Mouse (Mus musculus) intestine, embryonic 15.5 days (tissue): ENCODE measurements around the gene Syce2. TPM values are rescaled to one million over a fixed set of nuclear protein-coding genes. Genes with fewer than 3 reads are reported as not detected.

ENCODE experiments used
- ATAC-seq: fragments of 200-750 bp; cut with Nextera tagmentation; 2 replicates; pipeline ENCODE4 v1.8.0; 2017; ENCODE audit warnings: moderate TSS enrichment, moderate library complexity
- H3K27ac ChIP-seq: fragments of 300-500 bp; sonication (generic); 2 replicates; pipeline ENCODE4 v1.5.1; 2015; ENCODE audit warnings: mild to moderate bottlenecking, inconsistent platforms
- H3K27me3 ChIP-seq: fragments of 300-500 bp; sonication (generic); replicated peaks from 2 replicates; pipeline ENCODE4 v1.6.1; 2015; ENCODE audit warnings: inconsistent platforms
- H3K36me3 ChIP-seq: fragments of 300-500 bp; sonication (generic); 2 replicates; pipeline ENCODE4 v1.6.1; 2015; ENCODE audit warnings: inconsistent platforms
- H3K4me1 ChIP-seq: fragments of 300-500 bp; sonication (generic); replicated peaks from 2 replicates; pipeline ENCODE4 v1.6.1; 2015; ENCODE audit warnings: inconsistent platforms
- H3K4me2 ChIP-seq: fragments of 300-500 bp; sonication (generic); replicated peaks from 2 replicates; pipeline ENCODE4 v1.6.1; 2015; ENCODE audit warnings: mild to moderate bottlenecking, inconsistent platforms
- H3K4me3 ChIP-seq: fragments of 300-500 bp; sonication (generic); replicated peaks from 2 replicates; pipeline ENCODE4 v1.5.1; 2015; ENCODE audit warnings: inconsistent platforms
- H3K9ac ChIP-seq: fragments of 300-500 bp; sonication (generic); 2 replicates; pipeline ENCODE4 v1.6.1; 2015; ENCODE audit warnings: inconsistent platforms
- H3K9me3 ChIP-seq: fragments of 300-500 bp; sonication (generic); 2 replicates; pipeline ENCODE4 v1.6.1; 2016; ENCODE audit warnings: inconsistent platforms
- whole genome bisulfite sequencing: fragments of 180-500 bp; shearing (Covaris S2); methylation state at CpG from one replicate; pipeline ENCODE4 v1.1.7; 2015; 5-methylcytosine and 5-hydroxymethylcytosine counted together
- polyA plus RNA-seq: library from polyadenylated mRNA; unstranded; fragments of >200 nt; fragmentation: Nextera tagmentation; extraction: Ambion mirVana; gene quantifications from 2 replicates; pipeline ENCODE4 v1.2.1, GENCODE M21; 2015

The Syce2 gene
- polyA plus RNA-seq, 1 experiment from 2014 or later, result 54.4 TPM

DNA sequence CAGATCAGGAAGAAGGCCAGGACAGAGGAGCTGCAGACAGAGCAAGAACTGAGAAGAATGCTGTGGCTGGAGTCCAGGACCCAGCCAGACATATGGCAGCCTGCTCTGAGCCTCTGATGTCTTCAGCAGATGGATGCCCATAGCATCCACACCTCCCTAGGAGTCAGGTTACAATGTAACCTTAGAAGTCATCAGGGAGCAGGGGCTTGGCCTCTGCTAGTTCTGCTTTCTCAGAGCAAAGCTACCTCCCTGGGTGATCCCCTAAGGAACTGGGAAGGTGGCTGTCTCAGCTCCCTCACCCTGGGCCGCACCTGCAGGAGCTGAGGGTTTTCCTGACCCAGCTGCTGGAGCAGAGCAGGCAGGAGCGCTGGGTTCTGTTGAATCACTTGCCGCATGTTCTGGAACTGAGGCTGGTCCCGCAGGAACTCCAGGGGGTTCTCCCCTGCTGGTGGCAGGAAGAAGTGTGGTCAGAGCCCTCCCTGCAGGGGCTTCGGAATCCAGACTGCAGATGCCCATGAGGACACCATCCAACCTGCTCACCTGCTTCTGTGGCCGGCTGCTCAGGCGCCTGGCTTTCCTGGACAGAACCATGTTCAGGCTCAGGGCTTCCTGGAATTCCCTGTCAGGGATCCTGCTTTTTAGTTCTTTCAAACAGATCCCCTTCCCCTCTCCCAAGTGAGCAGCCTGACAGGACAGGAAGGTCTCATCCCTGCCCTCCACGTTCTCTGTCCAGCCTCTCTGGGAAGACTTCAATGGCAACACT is 34.6 kb upstream of the Syce2 start:
- no peak overlapping the region for H3K4me3 ChIP-seq
- no peak for ATAC-seq
- peaks cover 51% of the 10 kb centered on the region for H3K36me3 ChIP-seq
- H3K9me3 ChIP-seq, result no peaks in the 10 kb centered on the region
- H3K27me3 ChIP-seq, result no peaks in the 10 kb centered on the region
- no peak overlapping the region for H3K4me2 ChIP-seq
- 58% methylated on average over 8 of the region's 8 CpGs for WGBS
- peaks cover 23% of the 10 kb centered on the region for H3K4me1 ChIP-seq
- H3K27ac ChIP-seq, result no peak overlapping the region
- no peak overlapping the region for H3K9ac ChIP-seq

DNA sequence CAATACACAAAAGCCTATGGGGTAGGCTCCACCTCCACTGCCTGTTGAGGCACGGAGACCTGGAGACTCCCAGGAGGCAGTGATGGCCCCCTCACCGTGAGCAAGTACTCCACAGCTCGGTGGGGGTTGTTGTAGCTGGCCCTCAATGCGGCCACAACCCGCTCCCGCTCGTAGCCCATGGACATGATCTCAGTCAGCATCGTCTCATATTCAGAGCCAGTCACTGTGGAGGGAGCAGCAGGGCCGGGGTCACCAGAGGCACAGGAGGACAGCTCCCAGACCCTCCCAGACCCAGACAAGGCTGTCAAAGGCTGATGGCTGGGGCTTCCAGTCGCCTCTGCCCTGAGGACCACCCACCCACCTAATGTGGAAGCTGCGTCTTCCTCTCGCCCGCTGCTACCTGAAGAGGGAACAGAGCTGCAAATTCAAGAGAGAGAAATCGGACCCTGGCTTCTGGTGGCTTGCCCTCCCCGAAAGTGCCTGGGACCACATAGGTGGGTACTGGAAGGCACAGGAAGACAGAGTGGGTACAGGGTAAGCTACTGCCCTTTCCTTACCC is 33.9 kb upstream of the Syce2 start:
- no peak for ATAC-seq
- Histone ChIP-seq H3K9me3 (no peaks in the 10 kb centered on the region), H3K27me3 (no peaks in the 10 kb centered on the region), H3K4me1 (peaks cover 24% of the 10 kb centered on the region), H3K9ac (no peak overlapping the region), H3K27ac (no peak overlapping the region), H3K36me3 (peaks cover 58% of the 10 kb centered on the region), H3K4me3 (no peak overlapping the region), H3K4me2 (no peak overlapping the region)
- 87% methylated on average over 15 of the region's 15 CpGs for WGBS

DNA sequence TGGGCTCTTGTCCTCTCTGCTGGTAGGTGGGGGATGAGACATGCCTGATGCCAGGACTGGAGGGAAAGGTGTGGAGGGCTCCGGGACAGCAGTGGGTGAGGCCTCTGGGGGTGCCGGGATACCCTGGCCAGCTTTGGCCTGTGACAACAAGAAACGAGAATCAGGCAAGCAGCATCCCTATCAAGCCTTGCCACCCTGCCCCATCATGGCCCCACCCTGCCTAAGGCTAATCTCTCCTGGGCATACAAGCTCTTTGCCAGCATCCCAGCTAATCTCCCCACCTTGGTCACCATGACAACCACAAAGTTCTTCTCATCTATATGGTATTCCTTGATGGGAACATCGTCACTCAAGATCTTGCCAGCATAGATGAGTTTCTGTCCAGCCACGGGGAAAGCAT is 33.4 kb upstream of the Syce2 start:
- peaks cover 19% of the 10 kb centered on the region for H3K4me1 ChIP-seq

DNA sequence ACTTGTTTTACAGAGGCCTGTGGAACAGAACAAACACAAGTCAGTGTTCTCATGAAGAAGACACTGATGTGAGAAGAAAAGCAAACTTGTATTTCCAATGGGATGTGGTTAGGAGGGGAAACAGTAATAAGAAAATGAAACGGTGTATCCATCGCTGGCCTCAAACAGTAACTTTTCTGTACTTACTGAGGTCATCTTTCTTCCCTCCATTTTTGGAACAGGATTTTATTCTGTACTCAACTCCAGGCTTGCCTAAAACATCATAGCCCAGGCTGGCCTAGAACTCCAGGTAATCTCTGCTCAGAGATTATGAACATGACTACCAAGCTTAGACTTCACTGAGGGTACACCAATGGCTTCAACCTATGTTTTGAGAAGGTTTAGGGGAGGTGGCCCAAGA is 32.5 kb upstream of the Syce2 start:
- no peak for ATAC-seq
- WGBS, result 83% methylated on average over 2 of the region's 2 CpGs
- Histone ChIP-seq H3K4me2 (peak overlapping the region; percentile 62), H3K4me3 (peak overlapping the region; percentile 74), H3K27ac (no peak overlapping the region), H3K9ac (0 out of 2 replicates have a peak overlapping the region, but pooled peaks have one; percentile 89), H3K36me3 (peaks cover 64% of the 10 kb centered on the region), H3K4me1 (peaks cover 23% of the 10 kb centered on the region), H3K27me3 (no peaks in the 10 kb centered on the region), H3K9me3 (no peaks in the 10 kb centered on the region)

More for the DNA sequence above, 33.4 kb upstream of the Syce2 start:
- 85% methylated on average over 5 of the region's 5 CpGs for WGBS
- ATAC-seq, result no peak
- H3K27me3 ChIP-seq, result no peaks in the 10 kb centered on the region
- H3K27ac ChIP-seq, result no peak overlapping the region
- no peak overlapping the region for H3K9ac ChIP-seq
- peaks cover 63% of the 10 kb centered on the region for H3K36me3 ChIP-seq
- no peak overlapping the region for H3K4me2 ChIP-seq
- H3K4me3 ChIP-seq, result no peak overlapping the region
- no peaks in the 10 kb centered on the region for H3K9me3 ChIP-seq

DNA sequence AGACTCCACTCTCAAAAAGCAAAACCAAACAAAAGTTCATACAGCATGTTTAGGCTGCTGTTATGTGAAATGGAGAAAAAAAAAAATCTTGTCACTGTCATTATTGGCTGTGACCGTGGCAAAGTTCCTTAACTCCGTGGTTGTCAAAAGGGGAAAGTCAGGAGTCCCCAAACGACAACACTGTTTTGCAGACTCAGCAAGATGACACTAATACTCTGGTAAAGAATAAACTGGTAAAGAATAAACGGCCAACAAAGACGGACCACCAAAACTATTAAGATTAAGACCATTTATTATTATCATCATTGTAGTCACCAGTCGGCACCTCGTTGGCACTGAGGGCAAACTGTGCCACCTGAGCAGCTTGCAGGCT is 32.0 kb upstream of the Syce2 start:
- peaks cover 64% of the 10 kb centered on the region for H3K36me3 ChIP-seq

DNA sequence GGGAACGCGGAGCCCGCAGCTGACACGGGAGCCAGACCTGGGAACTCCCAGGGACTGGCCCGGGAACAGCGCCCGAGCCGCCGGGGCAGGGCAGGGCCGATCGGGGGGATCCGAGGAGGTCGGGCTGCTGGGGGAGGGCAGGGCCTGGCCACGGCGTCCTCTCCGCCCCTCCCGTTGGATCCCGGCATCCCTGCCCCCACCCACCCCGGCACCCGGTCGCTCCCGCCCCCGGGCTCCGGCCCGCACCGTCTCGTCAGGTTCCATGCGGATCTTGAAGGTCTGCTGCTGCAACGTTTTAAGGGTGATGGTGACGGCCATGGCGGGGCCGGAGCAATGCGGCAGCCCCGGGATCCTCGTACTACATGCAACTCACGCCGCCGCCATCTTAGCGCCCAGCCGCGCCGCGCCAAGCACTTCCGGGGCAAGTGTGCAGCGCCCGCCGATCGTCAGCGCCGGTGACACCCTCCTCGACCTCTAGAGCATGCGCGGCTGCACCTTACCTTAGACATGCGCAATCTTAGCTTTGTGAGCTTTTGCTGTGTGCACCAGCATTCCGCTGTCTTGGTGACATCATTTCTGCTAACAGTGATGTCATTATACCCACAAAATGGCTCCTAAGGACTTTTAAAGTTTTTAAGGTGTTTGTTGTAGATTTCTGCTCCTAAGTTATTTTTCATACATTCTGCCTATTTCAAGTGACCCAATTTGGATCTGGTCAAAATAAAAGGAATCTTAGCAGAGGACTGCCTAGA is 31.5 kb upstream of the Syce2 start, which contains the start of gene Rad23a:
Gene Rad23a, minus strand, starts transcription at position 418 of the 752 bp plus-strand sequence.
- peak within 1 kb of the TSS; percentile 62 for H3K4me2 ChIP-seq
- H3K9me3 ChIP-seq, result no peaks in the 10 kb centered on the region
- H3K27me3 ChIP-seq, result no peaks in the 10 kb centered on the region
- peaks cover 61% of the 10 kb centered on the region for H3K36me3 ChIP-seq
- H3K9ac ChIP-seq, result peak within 1 kb of the TSS; percentile 89
- H3K4me3 ChIP-seq, result peak within 1 kb of the TSS; percentile 74
- WGBS, result under 1% methylated on average over 55 of the region's 55 CpGs
- ATAC-seq, result peak; percentile 97
- peaks cover 24% of the 10 kb centered on the region for H3K4me1 ChIP-seq
- H3K27ac ChIP-seq, result peak within 1 kb of the TSS; percentile 83

More for the DNA sequence above, 32.0 kb upstream of the Syce2 start:
- Histone ChIP-seq H3K9me3 (no peaks in the 10 kb centered on the region), H3K4me3 (peak overlapping the region; percentile 74), H3K4me1 (peaks cover 23% of the 10 kb centered on the region), H3K27me3 (no peaks in the 10 kb centered on the region), H3K4me2 (peak overlapping the region; percentile 62), H3K9ac (peak overlapping the region; percentile 89), H3K27ac (peak overlapping the region; percentile 83)
- no peak for ATAC-seq
- 2% methylated on average over 7 of the region's 7 CpGs for WGBS

DNA sequence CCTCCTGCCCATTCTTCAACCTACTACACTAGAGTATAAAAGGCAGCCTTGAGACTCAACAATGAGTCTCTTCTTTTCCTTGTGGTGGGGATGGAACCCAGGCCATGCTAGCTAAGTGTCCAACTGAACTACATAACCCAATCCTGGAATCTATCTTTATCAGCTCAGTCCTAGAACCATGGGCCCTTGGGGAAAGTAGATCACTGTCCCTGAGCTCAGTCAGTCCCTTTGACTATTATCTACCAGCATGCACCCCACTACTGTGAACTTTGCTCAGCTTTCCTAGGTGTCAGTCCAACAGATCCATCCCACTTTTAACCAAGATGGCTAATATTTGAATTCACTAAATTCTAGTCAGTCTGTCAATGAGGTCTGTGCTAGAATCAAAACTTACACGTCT is 30.4 kb upstream of the Syce2 start:
- Histone ChIP-seq H3K4me2 (no peak overlapping the region), H3K4me1 (peaks cover 24% of the 10 kb centered on the region), H3K36me3 (peaks cover 50% of the 10 kb centered on the region), H3K9ac (no peak overlapping the region), H3K9me3 (no peaks in the 10 kb centered on the region), H3K27ac (no peak overlapping the region), H3K27me3 (no peaks in the 10 kb centered on the region), H3K4me3 (no peak overlapping the region)
- WGBS, result 84% methylated on average over 1 of the region's 1 CpGs
- no peak for ATAC-seq

DNA sequence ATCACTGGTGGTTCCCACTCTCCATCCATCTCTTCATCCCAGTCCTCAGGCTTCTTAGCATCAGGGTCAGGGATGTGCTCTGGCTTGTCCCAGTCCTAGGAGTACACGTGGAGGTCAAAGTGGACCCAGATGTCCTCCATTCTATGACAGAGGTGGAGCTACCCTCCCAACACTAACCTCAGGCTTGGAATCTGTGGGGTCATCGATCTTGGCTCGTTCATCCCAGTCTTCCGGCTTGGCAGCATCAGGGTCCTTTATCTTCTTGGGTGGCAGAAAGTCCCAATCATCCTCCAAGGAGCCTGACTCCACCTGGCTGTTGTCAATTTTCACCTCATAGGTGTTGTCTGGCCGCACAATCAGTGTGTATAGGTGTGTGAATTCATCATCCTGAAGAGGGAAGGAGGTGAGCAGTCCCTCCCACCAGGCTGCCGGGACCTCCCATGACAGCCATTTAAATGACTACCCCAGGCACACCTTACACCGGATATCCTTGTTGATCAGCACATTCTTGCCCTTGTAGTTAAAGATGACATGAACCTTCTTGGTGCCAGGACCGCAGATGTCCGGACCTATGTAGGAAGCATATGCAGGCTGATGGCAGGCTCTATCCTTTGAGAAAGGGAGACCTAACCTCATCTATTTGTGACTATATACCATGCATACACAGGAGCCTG is 27.4 kb upstream of the Syce2 start:
- Histone ChIP-seq H3K36me3 (peaks cover 30% of the 10 kb centered on the region), H3K27me3 (no peaks in the 10 kb centered on the region), H3K9ac (peak overlapping the region; percentile 97), H3K9me3 (no peaks in the 10 kb centered on the region), H3K4me2 (peak overlapping the region; percentile 71), H3K27ac (no peak overlapping the region), H3K4me1 (peaks cover 29% of the 10 kb centered on the region), H3K4me3 (peak overlapping the region; percentile 91)
- ATAC-seq, result no peak
- 79% methylated on average over 9 of the region's 9 CpGs for WGBS

DNA sequence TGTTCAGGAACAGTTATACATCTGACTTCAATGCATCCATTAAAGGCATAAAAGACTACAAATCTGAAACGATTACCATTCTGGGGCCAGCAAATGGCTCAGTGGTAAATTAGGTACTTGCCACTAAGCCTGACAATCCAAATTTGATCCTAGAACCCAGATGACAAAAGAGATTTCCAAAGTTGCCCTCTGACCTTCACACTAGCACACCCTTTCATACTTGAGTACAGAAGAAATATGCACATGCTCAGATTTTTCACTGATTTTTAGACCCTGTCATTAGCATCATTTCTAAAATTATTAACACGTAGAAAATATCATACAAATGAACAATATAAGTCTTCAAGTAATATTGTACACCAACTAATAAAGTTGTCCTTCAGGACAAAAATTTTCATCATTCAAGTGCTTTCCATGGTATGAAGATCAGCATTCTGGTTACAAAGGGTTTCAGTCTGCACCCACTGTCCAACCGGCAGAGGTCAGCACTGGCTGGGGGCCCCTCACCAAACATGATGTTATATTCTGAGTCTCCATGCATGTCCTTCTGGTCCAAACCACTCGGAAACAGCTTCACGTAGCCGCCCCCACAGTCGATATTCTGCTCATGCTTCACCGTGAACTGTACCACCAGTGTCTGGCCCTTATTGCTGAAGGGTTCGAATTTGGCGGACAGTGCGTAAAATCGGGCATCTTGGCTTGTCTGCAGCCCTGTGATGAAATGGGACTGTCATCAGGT is 26.4 kb upstream of the Syce2 start:
- peak overlapping the region; percentile 91 for H3K4me3 ChIP-seq
- no peak for ATAC-seq
- H3K27me3 ChIP-seq, result no peaks in the 10 kb centered on the region
- H3K27ac ChIP-seq, result peak overlapping the region; percentile 88; the same call in 1 of the 2 replicates
- no peaks in the 10 kb centered on the region for H3K9me3 ChIP-seq
- peaks cover 30% of the 10 kb centered on the region for H3K36me3 ChIP-seq
- 11% methylated on average over 12 of the region's 12 CpGs for WGBS
- H3K9ac ChIP-seq, result peak overlapping the region; percentile 97
- peak overlapping the region; percentile 71 for H3K4me2 ChIP-seq
- H3K4me1 ChIP-seq, result peaks cover 29% of the 10 kb centered on the region

DNA sequence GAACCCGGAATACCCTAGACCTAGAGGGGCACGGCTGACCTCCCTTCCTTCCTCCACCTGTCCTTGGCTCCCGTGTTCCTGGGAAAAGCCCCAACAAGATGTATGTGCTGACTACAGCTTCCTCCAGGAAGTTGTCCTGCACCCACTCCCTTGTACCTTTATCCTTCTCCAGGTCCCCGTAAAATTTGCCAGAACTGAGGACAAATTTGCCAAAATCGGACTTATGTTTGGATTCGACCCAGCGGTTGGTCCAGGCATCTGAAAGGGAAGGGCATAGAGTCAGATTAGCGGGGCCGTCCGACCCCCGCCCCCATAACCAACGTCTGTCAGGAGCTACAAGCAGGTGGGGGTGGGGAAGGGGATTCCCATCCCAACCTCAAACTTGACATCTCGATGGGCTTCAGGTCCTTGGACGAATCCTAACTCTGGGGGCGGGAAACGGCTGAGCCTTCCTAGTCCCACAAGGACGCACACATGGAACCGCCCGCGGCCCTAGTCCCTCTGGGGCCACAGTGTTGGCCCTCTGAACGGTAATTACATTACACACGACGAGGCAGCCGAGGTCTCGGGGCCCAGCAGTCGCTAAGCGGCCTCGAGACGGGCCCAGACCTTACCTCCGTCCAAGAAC is 25.7 kb upstream of the Syce2 start:
- peak; percentile 37 for ATAC-seq
- Histone ChIP-seq H3K27me3 (no peaks in the 10 kb centered on the region), H3K36me3 (peaks cover 30% of the 10 kb centered on the region), H3K27ac (peak overlapping the region; percentile 88), H3K9me3 (no peaks in the 10 kb centered on the region), H3K9ac (peak overlapping the region; percentile 97), H3K4me3 (peak overlapping the region; percentile 91), H3K4me2 (peak overlapping the region; percentile 71), H3K4me1 (peaks cover 29% of the 10 kb centered on the region)
- under 1% methylated on average over 30 of the region's 30 CpGs for WGBS
